Mouse (Mus musculus): ENCODE data around the gene Tmem123. TPM values are rescaled to one million over a fixed set of nuclear protein-coding genes. Genes with fewer than 3 reads are reported as not detected.

The Tmem123 gene
- polyA plus RNA-seq, 1 experiment from 2014 or later: 62.1 TPM

DNA sequence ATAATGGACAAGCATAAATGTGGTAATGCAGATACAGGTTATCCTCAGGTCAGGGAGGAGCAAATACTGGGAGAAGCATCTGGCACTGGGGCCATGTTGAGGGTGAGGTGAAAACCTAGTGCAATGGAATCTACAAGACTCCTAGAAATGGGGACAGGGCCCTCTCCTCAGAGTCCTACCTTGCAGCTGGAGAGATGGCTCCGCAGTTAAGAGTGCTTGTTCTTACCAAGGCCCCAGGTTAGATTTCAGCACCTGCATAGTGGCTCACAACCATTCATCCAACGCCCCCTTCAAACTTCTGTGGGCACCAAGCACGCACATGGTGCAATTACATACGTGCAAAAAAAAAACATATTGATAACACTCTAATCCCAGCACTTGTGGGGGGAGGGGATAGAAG is 15.9 kb downstream of the Tmem123 start:
- WGBS: 88% methylated on average over 4 of the region's 4 CpGs
- Histone ChIP-seq H3K4me2 (ENCODE audit: low read depth, low read length) (no peak overlapping the region), H3K27ac (ENCODE audit: low read length) (no peak overlapping the region), H3K4me3 (ENCODE audit: low read length) (no peak overlapping the region), H3K36me3 (ENCODE audit: control insufficient read depth, insufficient read depth, low read length) (peaks cover 10% of the 10 kb centered on the region), H3K27me3 (replicated peaks; ENCODE audit: control insufficient read depth, insufficient read depth, low read length) (no peaks in the 10 kb centered on the region), H3K9ac (ENCODE audit: low read depth, low read length) (no peak overlapping the region), H3K4me1 (ENCODE audit: control insufficient read depth, insufficient read depth, low read length) (0 out of 2 replicates have a peak, but pooled peaks cover 2% of the 10 kb centered on the region), H3K9me3 (ENCODE audit: control insufficient read depth, low read length) (no peaks in the 10 kb centered on the region)
- no peak for ATAC-seq

DNA sequence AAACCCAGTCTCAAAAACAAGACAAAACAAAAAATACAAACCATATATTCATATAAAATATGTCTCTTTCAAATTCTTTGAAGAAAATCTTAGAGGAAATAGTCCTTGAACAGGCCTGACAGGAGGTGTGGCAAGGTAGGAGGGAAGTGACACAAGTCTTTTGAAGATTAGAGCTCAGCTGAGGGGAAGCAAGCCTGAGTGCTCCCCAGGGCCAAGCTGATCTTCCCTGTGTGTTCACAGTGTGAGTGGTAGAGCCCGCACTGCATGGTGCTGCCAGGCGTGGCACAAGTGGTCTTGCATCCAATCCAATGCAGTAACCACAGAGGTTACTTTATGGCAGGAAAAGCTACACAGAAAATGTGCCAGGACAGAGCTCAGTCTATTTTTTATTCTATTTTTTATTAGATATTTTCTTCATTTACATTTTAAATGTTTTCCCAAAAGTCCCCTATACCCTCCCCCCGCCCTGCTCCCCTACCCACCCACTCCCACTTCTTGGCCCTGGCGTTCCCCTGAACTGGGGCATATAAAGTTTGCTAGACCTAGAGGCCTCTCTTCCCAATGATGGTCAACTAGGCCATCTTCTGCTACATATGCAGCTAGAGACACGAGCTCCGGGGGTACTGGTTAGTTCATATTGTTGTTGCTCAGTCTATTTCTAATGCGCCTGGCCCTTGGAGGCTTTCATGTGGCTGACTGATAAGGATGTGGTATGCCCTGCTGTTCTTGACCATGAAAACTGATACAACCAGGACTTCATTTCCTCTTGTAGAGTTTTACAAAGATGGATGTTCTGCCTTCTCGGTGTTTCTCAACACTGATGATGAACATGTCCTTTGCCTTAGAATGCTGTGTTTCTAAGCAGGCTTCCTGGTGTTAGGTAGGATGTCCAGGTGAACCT is 16.7 kb downstream of the Tmem123 start:
- Histone ChIP-seq H3K4me3 (ENCODE audit: low read length) (no peak overlapping the region), H3K9me3 (ENCODE audit: control insufficient read depth, low read length) (no peaks in the 10 kb centered on the region), H3K36me3 (ENCODE audit: control insufficient read depth, insufficient read depth, low read length) (peaks cover 10% of the 10 kb centered on the region), H3K4me1 (ENCODE audit: control insufficient read depth, insufficient read depth, low read length) (0 out of 2 replicates have a peak, but pooled peaks cover 2% of the 10 kb centered on the region), H3K27ac (ENCODE audit: low read length) (no peak overlapping the region), H3K9ac (ENCODE audit: low read depth, low read length) (no peak overlapping the region), H3K4me2 (ENCODE audit: low read depth, low read length) (no peak overlapping the region), H3K27me3 (replicated peaks; ENCODE audit: control insufficient read depth, insufficient read depth, low read length) (no peaks in the 10 kb centered on the region)
- 90% methylated on average over 8 of the region's 8 CpGs for WGBS
- ATAC-seq: 0 out of 2 replicates have a peak, but pooled peaks have one; percentile 46

DNA sequence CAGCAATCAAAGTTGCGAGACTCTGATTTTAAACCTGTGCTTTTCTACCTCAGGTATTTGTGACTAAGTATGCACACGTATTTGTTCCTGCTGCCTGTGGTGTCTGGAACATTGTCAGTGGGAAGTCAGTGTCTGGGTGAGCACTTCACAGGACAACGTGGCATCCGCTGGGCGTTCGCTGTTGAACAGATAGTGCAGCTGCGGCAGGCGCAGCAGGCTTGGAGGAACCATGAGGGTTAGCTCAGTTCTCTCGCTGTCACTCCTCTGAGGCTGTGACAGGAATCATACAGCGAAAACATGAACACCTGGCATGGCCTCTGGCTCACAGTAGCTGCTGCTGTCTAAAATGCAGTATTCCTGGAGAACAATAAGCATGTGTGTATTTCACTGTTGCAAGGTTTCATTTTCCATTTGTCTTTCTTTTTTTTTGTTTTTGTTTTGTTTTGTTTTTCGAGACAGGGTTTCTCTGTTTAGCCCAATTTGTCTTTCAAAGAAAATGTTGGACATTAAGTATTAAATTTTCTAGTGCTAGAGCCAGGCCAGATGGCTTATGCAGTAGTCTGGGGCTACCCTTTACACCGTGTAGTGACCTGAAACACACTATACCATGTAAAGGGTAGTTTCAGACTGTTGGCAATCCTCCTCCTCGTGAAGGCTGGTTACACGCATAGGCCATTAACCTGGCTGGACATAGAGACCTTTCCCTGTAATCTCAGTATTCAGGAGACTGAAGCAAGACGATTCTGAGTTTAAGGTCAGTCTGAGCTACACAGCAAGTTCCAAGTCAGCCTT is 20.2 kb downstream of the Tmem123 start:
- H3K4me2 ChIP-seq (ENCODE audit: low read depth, low read length): no peak overlapping the region
- peak overlapping the region; percentile 7; the same call in 1 of the 2 replicates for H3K27ac ChIP-seq (ENCODE audit: low read length)
- ATAC-seq: no peak
- H3K9me3 ChIP-seq (ENCODE audit: control insufficient read depth, low read length): no peaks in the 10 kb centered on the region
- no peak overlapping the region for H3K4me3 ChIP-seq (ENCODE audit: low read length)
- peaks cover 3% of the 10 kb centered on the region; the same call in 1 of the 2 replicates for H3K36me3 ChIP-seq (ENCODE audit: control insufficient read depth, insufficient read depth, low read length)
- no peak overlapping the region for H3K9ac ChIP-seq (ENCODE audit: low read depth, low read length)
- H3K27me3 ChIP-seq (replicated peaks; ENCODE audit: control insufficient read depth, insufficient read depth, low read length): no peaks in the 10 kb centered on the region
- H3K4me1 ChIP-seq (ENCODE audit: control insufficient read depth, insufficient read depth, low read length): no peaks in the 10 kb centered on the region
- 82% methylated on average over 15 of the region's 15 CpGs for WGBS

DNA sequence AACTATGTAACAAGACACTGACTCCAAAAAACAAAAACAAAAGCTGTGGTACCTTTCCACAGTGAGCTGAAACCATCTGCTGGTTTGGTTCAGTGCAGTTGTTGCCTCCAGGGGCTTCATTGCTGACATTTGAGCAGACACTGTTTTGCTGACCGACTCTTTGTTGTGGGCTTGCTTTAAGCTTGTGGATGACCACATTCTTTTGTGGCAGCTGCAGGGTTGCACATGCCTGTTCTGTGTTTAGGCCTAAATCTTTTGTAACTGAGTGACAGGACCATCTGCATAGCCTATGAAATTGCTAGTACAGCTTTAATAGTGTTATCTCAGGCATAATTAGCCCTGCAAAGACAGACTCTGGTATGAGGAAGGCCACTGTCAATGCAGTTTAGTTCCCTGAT is 20.8 kb downstream of the Tmem123 start:
- Histone ChIP-seq H3K27ac (ENCODE audit: low read length) (peak overlapping the region; percentile 7; the same call in 1 of the 2 replicates), H3K4me2 (ENCODE audit: low read depth, low read length) (no peak overlapping the region), H3K9ac (ENCODE audit: low read depth, low read length) (no peak overlapping the region), H3K36me3 (ENCODE audit: control insufficient read depth, insufficient read depth, low read length) (peaks cover 3% of the 10 kb centered on the region; the same call in 1 of the 2 replicates), H3K9me3 (ENCODE audit: control insufficient read depth, low read length) (no peaks in the 10 kb centered on the region), H3K4me3 (ENCODE audit: low read length) (no peak overlapping the region), H3K4me1 (ENCODE audit: control insufficient read depth, insufficient read depth, low read length) (no peaks in the 10 kb centered on the region), H3K27me3 (replicated peaks; ENCODE audit: control insufficient read depth, insufficient read depth, low read length) (no peaks in the 10 kb centered on the region)
- 45% methylated on average over 1 of the region's 1 CpGs for WGBS
- ATAC-seq: peak; percentile 49; the same call in 1 of the 2 replicates

DNA sequence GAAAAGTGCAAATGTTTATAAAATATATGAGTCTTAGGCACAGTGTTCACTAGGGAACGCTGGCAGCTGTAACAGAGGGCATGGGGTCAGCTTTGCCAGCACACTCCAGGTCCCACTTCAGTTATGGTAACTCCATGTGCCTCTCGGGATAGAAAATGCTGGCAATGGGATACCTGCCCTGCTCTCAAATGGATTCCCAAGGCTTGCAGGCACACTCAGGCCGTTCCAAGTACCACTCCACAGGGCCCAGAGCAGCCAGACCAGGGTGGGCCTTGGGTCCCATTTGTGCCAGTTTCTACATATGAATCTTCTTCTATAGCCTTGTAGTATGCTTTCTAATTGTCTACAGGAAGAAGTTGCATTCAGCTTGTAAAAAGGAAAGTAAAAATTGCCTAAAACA is 21.6 kb downstream of the Tmem123 start:
- H3K4me1 ChIP-seq (ENCODE audit: control insufficient read depth, insufficient read depth, low read length): no peaks in the 10 kb centered on the region
- WGBS: 76% methylated on average over 3 of the region's 3 CpGs
- no peak overlapping the region for H3K4me2 ChIP-seq (ENCODE audit: low read depth, low read length)
- peaks cover 3% of the 10 kb centered on the region; the same call in 1 of the 2 replicates for H3K36me3 ChIP-seq (ENCODE audit: control insufficient read depth, insufficient read depth, low read length)
- no peak overlapping the region for H3K27ac ChIP-seq (ENCODE audit: low read length)
- no peaks in the 10 kb centered on the region for H3K27me3 ChIP-seq (replicated peaks; ENCODE audit: control insufficient read depth, insufficient read depth, low read length)
- H3K4me3 ChIP-seq (ENCODE audit: low read length): no peak overlapping the region
- no peaks in the 10 kb centered on the region for H3K9me3 ChIP-seq (ENCODE audit: control insufficient read depth, low read length)
- H3K9ac ChIP-seq (ENCODE audit: low read depth, low read length): no peak overlapping the region
- no peak for ATAC-seq

DNA sequence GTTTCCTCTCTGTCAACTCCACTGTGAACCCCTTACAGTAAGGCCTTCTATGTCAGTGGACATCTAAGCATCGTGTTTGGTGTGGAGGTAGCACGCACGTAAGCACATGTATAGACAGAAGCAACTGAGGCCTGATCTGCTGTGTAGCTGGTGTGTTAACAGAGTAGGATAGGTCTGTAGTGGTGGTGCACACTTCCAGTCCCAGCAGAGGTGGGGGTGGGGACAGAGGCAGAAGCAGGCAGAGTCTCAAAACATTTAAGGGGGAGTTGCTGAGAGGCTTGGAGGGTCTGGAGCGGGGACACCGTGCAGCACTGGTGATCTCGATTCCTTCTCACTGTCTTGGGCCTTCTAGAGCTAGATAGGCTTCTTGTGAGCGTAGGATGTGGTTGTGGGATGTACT is 22.2 kb downstream of the Tmem123 start:
- 91% methylated on average over 7 of the region's 7 CpGs for WGBS
- H3K4me1 ChIP-seq (ENCODE audit: control insufficient read depth, insufficient read depth, low read length): no peaks in the 10 kb centered on the region
- H3K9me3 ChIP-seq (ENCODE audit: control insufficient read depth, low read length): no peaks in the 10 kb centered on the region
- peaks cover 3% of the 10 kb centered on the region; the same call in 1 of the 2 replicates for H3K36me3 ChIP-seq (ENCODE audit: control insufficient read depth, insufficient read depth, low read length)
- H3K4me3 ChIP-seq (ENCODE audit: low read length): no peak overlapping the region
- no peaks in the 10 kb centered on the region for H3K27me3 ChIP-seq (replicated peaks; ENCODE audit: control insufficient read depth, insufficient read depth, low read length)
- no peak overlapping the region for H3K27ac ChIP-seq (ENCODE audit: low read length)
- H3K9ac ChIP-seq (ENCODE audit: low read depth, low read length): no peak overlapping the region
- no peak for ATAC-seq
- no peak overlapping the region for H3K4me2 ChIP-seq (ENCODE audit: low read depth, low read length)

DNA sequence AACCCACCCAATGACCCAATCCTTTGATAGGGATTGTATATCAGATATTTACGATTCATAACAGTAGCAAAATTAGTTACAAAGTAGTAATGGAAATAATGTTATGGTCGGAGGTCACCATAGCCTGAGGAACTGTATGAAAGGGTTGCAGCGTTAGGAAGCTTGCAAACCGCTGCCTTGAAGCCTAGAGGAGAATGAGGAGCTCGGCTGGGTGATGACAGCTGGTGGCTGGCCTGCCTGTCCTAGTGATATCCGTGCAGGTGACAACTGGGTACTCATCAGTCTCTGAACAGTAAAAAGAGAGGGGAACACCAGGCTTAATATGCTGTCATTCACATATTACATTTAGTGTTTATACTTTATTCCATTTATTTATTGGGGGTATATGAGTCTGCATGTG is 24.6 kb downstream of the Tmem123 start:
- no peaks in the 10 kb centered on the region for H3K9me3 ChIP-seq (ENCODE audit: control insufficient read depth, low read length)
- no peaks in the 10 kb centered on the region for H3K27me3 ChIP-seq (replicated peaks; ENCODE audit: control insufficient read depth, insufficient read depth, low read length)
- WGBS: 87% methylated on average over 6 of the region's 6 CpGs
- H3K36me3 ChIP-seq (ENCODE audit: control insufficient read depth, insufficient read depth, low read length): peaks cover 8% of the 10 kb centered on the region; the same call in 1 of the 2 replicates
- no peaks in the 10 kb centered on the region for H3K4me1 ChIP-seq (ENCODE audit: control insufficient read depth, insufficient read depth, low read length)
- H3K4me3 ChIP-seq (ENCODE audit: low read length): no peak overlapping the region
- no peak overlapping the region for H3K9ac ChIP-seq (ENCODE audit: low read depth, low read length)
- no peak overlapping the region for H3K27ac ChIP-seq (ENCODE audit: low read length)
- H3K4me2 ChIP-seq (ENCODE audit: low read depth, low read length): no peak overlapping the region
- ATAC-seq: no peak

DNA sequence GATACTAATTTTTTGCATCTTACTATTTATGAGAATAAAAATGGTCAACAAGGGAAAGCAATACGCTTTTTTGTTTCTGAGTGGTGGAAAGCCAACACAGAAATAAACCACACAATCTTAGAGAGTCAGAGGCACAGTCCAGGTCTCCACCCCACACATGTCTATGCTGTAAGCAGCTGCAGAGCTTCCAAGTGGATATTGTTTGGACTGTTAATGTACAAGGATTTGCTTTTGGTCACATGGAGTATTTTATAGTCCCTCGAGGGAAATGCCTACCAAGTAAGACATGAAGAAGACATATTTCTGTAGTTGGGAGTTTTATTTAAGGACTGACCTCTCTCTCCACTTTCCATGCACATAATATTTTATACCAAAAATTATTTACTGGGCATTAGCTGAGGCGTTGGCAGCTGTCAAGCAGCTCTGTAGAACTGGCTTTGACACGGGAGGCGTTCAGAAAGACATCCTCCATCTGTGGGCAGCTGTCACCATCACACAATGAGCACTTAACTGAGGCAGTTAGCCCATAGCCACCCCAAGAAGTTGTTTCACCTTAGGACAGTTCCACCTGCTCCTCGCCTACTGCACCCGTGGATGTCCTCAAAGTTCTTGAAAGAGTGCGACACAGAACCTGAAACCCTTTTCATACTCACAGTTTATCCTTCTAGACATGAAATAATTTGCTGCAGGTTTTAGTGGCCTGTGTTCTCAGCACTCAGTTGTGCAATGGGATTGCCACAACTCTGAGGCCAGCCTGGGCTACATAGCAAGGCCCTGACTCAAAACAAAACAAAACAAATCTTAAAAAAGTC is 26.1 kb downstream of the Tmem123 start:
- Histone ChIP-seq H3K27ac (ENCODE audit: low read length) (no peak overlapping the region), H3K4me3 (ENCODE audit: low read length) (no peak overlapping the region), H3K9me3 (ENCODE audit: control insufficient read depth, low read length) (no peaks in the 10 kb centered on the region), H3K9ac (ENCODE audit: low read depth, low read length) (no peak overlapping the region), H3K27me3 (replicated peaks; ENCODE audit: control insufficient read depth, insufficient read depth, low read length) (no peaks in the 10 kb centered on the region), H3K36me3 (ENCODE audit: control insufficient read depth, insufficient read depth, low read length) (0 out of 2 replicates have a peak, but pooled peaks cover 11% of the 10 kb centered on the region), H3K4me2 (ENCODE audit: low read depth, low read length) (no peak overlapping the region), H3K4me1 (ENCODE audit: control insufficient read depth, insufficient read depth, low read length) (no peaks in the 10 kb centered on the region)
- ATAC-seq: no peak
- 80% methylated on average over 8 of the region's 8 CpGs for WGBS

All from intestine, embryonic 16.5 days (tissue).